Mouse (Mus musculus) liver, embryonic 14.5 days (tissue): ENCODE measurements around the gene Nup85. TPM values are rescaled to one million over a fixed set of nuclear protein-coding genes. Genes with fewer than 3 reads are reported as not detected.

ENCODE experiments used
- ATAC-seq: fragments of 200-750 bp; cut with Nextera tagmentation; 2 replicates; pipeline ENCODE4 v1.8.0; 2017; ENCODE audit warnings: moderate number of reproducible peaks, mild to moderate bottlenecking, moderate library complexity; ENCODE audit not compliant: insufficient read depth
- DNase-seq, 3 experiments: peaks; one replicate each; pipeline ENCODE4 v3.0.0-alpha.2; 2012 to 2013; ENCODE audit warnings: low read depth in 3 of 3, low spot score in 3 of 3
- H3K27ac ChIP-seq: fragments of 300-500 bp; sonication (generic); 2 replicates; pipeline ENCODE4 v1.5.1; 2014; ENCODE audit warnings: moderate library complexity, mild to moderate bottlenecking, control low read depth, inconsistent platforms
- H3K27me3 ChIP-seq: fragments of 300-500 bp; sonication (generic); 2 replicates; pipeline ENCODE4 v1.6.1; 2014; ENCODE audit warnings: mild to moderate bottlenecking, low read length, moderate library complexity; ENCODE audit not compliant: control insufficient read depth, insufficient read depth
- H3K36me3 ChIP-seq: fragments of 300-500 bp; sonication (generic); replicated peaks from 2 replicates; pipeline ENCODE4 v1.6.1; 2014; ENCODE audit warnings: low read depth; ENCODE audit not compliant: control insufficient read depth, insufficient read depth
- H3K4me1 ChIP-seq, 2 experiments: fragments of 200-500 bp in 1 of 2; fragments of 300-500 bp in 1 of 2; sonication (generic) in 1 of 2; replicated peaks; 2 replicates each; pipeline ENCODE4 v1.6.1; 2012 to 2014; ENCODE audit warnings: antibody characterized with exemption in 1 of 2, inconsistent platforms in 1 of 2, low read length in 1 of 2; ENCODE audit not compliant: control insufficient read depth in 2 of 2, insufficient read depth in 2 of 2
- H3K4me2 ChIP-seq: fragments of 300-500 bp; sonication (generic); 2 replicates; pipeline ENCODE4 v1.6.1; 2014; ENCODE audit warnings: low read depth, mild to moderate bottlenecking, control low read depth, moderate library complexity
- H3K4me3 ChIP-seq, 2 experiments: fragments of 200-500 bp in 1 of 2; fragments of 300-500 bp in 1 of 2; sonication (generic) in 1 of 2; 2 replicates each; pipeline ENCODE4 v1.5.1; 2012 to 2014; ENCODE audit warnings: low read depth in 2 of 2, low read length in 2 of 2, mild to moderate bottlenecking in 2 of 2, control low read depth in 1 of 2, inconsistent platforms in 1 of 2, moderate library complexity in 1 of 2; ENCODE audit not compliant: insufficient read depth in 1 of 2
- H3K9ac ChIP-seq: fragments of 300-500 bp; sonication (generic); replicated peaks from 2 replicates; pipeline ENCODE4 v1.6.1; 2014; ENCODE audit warnings: mild to moderate bottlenecking, control low read depth, moderate library complexity
- H3K9me3 ChIP-seq: fragments of 300-500 bp; sonication (generic); 2 replicates; pipeline ENCODE4 v1.6.1; 2016; ENCODE audit warnings: low read length, mixed read lengths; ENCODE audit not compliant: control insufficient read depth
- CTCF ChIP-seq: IDR thresholded peaks from 2 replicates; pipeline ENCODE4 v1.5.1; 2016; ENCODE audit warnings: antibody characterized with exemption, low read depth, control low read depth
- EP300 ChIP-seq: IDR thresholded peaks from 2 replicates; pipeline ENCODE4 v1.6.1; 2016; ENCODE audit warnings: antibody characterized with exemption, low read depth
- WGBS: fragments of 180-500 bp; shearing (Covaris S2); extraction: QIAGEN DNeasy Blood & Tissue Kit; methylation state at CpG from one replicate; pipeline ENCODE4 v1.1.7; 2014; ENCODE audit not compliant: insufficient replicate concordance; 5-methylcytosine and 5-hydroxymethylcytosine counted together
- polyA plus RNA-seq, 2 experiments: library from polyadenylated mRNA; depleted of rRNA in 1 of 2; stranded (reverse) in 1 of 2; unstranded in 1 of 2; fragments of >200 nt; fragmentation: Nextera tagmentation in 1 of 2; extraction: Ambion mirVana in 1 of 2; gene quantifications; 2 replicates each; pipeline versions ENCODE4 v1.2.1 to v1.2.3; 2012 to 2014

Gene Nup85
- polyA plus RNA-seq, 2 experiments: 109 to 118 TPM

DNA sequence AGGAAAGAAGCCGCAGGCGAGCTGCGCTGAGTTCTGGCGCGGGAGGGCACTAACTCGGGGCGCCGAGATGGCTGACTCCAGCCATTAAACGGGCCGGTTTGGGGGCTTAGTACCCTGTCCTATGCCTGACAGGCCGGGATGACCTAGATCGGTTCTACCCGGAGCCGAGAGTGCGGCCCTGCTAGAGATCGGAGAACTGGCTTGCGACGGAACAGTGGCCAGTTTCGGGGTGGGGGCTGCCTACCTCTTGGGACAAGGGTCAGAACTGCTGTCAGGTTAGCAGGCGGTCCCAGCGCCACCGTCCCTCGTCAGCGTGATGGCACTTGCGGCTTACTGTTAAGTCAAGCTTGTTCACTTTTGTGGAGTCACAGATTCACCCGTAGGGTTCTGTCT lies 40.1 kb downstream of the Nup85 start:
- Histone ChIP-seq H3K36me3 (peaks cover 31% of the 10 kb centered on the region), H3K27ac (no peak overlapping the region; the same call in 1 of the 2 replicates), H3K4me1 (peaks cover 12 to 17% of the 10 kb centered on the region in 2 experiments), H3K4me2 (peak overlapping the region; percentile 96), H3K9me3 (no peaks in the 10 kb centered on the region), H3K9ac (peak overlapping the region; percentile 89), H3K27me3 (no peaks in the 10 kb centered on the region), H3K4me3 (peak overlapping the region; percentile 86 to 96)
- 0% methylated on average over 26 of the region's 26 CpGs for WGBS
- no peak for TF ChIP-seq CTCF
- TF ChIP-seq EP300: no peak
- ATAC-seq: peak; percentile 5; the same call in 1 of the 2 replicates
- no peak for DNase-seq

DNA sequence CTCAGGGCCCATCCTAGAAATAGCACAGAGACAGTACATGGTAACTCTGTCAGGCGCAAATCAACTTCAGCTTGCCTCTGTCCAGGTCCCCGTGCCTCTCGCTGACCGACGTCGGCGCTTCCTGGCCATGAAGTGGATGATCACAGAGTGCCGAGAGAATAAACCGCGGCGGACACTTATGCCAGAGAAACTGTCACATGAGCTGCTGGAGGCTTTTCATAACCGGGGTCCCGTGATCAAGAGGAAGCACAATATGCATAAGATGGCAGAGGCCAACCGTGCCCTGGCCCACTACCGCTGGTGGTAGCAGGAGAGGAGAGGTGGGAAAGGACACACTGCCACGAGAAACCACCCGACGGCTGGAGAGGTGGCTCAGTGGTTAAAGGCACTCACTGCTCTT lies 42.5 kb downstream of the Nup85 start:
- peaks cover 36% of the 10 kb centered on the region for H3K36me3 ChIP-seq

DNA sequence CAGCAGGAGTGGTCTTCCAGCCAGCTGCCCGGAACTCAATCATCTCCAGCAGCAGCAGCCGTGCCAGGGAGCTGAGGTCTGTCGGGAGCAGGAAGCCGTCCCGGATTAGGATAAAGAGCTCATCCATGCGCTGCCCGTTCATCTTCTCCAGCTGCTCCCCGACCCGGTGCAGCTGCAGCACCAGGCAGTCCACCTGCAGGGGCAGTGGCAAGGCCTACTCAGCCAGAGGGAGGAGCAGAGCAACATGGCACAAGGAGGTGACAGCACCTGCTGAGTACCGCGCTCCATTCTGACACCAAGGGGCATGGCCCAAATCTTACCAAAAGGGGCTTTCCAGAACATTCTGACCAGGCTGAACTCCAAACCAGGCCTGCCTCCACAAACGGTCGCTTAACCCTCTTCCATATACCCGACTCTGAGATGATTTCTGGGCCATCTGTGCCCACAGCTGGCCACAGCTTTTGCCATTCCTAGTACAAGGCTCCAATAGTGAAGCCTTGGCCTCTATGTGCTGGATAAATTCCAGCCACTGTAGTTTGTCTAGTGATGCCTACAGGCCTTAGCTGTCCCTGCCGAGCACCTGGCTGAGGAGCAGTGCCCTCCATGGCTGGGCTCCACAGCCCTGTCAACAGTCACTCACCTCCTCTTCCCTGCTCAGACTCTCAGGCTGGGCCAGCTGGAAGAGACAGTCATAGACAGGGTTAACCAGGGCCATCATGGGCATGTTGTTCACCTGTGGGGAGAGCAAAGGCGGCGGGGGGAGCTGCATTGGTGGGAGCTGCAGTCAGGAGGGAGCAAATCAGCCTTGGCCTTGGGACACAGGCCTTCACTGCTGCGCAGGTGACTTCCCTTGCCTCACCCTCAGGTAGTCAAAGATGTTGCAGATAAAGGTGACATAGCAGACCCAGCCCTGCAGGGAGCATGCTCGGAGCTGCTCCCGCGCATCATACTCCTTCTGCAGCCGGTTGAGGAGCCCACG lies 44.5 kb downstream of the Nup85 start:
- Histone ChIP-seq H3K4me3 (no peak overlapping the region), H3K9ac (no peak overlapping the region), H3K9me3 (no peaks in the 10 kb centered on the region), H3K4me1 (peaks cover 8 to 17% of the 10 kb centered on the region in 2 experiments), H3K27ac (no peak overlapping the region), H3K36me3 (peaks cover 36% of the 10 kb centered on the region), H3K27me3 (no peaks in the 10 kb centered on the region), H3K4me2 (no peak overlapping the region)
- no peak for ATAC-seq
- no peak for DNase-seq
- 82% methylated on average over 23 of the region's 23 CpGs for WGBS
- TF ChIP-seq CTCF: no peak
- no peak for TF ChIP-seq EP300

More for the DNA sequence above, 42.5 kb downstream of the Nup85 start:
- no peak for DNase-seq
- no peak for TF ChIP-seq CTCF
- no peak for TF ChIP-seq EP300
- Histone ChIP-seq H3K9me3 (no peaks in the 10 kb centered on the region), H3K9ac (no peak overlapping the region), H3K27me3 (no peaks in the 10 kb centered on the region), H3K4me2 (no peak overlapping the region), H3K27ac (no peak overlapping the region), H3K4me1 (peaks cover 7 to 20% of the 10 kb centered on the region in 2 experiments; a peak in 3 of 4 replicates), H3K4me3 (no peak overlapping the region)
- no peak for ATAC-seq
- WGBS: 89% methylated on average over 18 of the region's 18 CpGs

DNA sequence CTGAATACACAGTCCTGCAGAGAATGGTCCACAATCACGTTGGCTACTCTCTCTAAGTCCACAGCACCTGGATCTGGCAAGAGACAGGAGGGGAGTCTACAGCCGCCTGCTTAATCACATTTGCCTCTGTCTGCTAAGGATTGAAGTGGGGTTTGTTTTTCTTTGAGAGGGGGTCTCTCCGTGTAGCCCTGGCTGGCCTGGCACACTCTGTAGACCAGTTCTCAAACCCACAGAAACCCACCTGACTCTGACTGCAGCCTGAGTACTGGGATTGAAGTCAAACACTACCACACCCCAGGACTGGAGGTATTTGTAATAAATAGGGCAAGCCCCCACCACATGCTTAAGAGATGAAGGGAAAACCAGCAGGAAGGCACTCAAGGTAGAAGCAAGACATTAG lies 45.3 kb downstream of the Nup85 start:
- 57% methylated on average over 3 of the region's 3 CpGs for WGBS
- H3K36me3 ChIP-seq: peaks cover 36% of the 10 kb centered on the region
- TF ChIP-seq EP300: no peak
- TF ChIP-seq CTCF: no peak

DNA sequence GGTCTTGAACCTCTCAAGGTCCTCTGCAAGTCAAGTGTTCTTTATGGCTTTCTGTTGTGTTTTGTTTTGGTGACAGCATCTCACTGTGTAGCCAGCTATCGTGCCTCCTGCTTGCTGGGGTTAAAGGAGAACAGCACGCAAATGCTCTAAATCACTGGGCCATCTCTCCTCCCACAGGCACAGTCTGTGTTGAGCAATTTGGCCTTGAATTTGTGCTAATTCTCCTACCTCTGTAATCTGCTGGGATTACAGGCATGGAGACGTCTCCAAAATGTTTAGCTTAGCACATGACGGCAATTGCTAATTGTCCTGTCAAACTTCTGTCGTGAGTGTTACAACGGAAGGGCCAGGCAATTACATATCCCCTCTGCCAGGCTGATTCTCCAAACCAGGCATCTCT lies 46.9 kb downstream of the Nup85 start:
- WGBS: 72% methylated on average over 6 of the region's 6 CpGs
- TF ChIP-seq CTCF (no peak), EP300 (no peak)
- no peaks in the 10 kb centered on the region for H3K27me3 ChIP-seq
- DNase-seq (no peak), ATAC-seq (no peak)
- peaks cover 31% of the 10 kb centered on the region for H3K36me3 ChIP-seq
- peaks cover 8 to 12% of the 10 kb centered on the region in 2 experiments for H3K4me1 ChIP-seq
- peak overlapping the region; percentile 90 for H3K4me2 ChIP-seq
- H3K9ac ChIP-seq: 0 out of 2 replicates have a peak overlapping the region, but pooled peaks have one; percentile 81
- H3K9me3 ChIP-seq: no peaks in the 10 kb centered on the region
- no peak overlapping the region for H3K27ac ChIP-seq
- H3K4me3 ChIP-seq: peak overlapping the region in 1 of 2 experiments; percentile 75; a peak in 2 of 4 replicates

More for the DNA sequence above, 45.3 kb downstream of the Nup85 start:
- no peak overlapping the region for H3K27ac ChIP-seq
- peaks cover 8 to 18% of the 10 kb centered on the region in 2 experiments for H3K4me1 ChIP-seq
- ATAC-seq (no peak), DNase-seq (no peak)
- no peak overlapping the region for H3K4me3 ChIP-seq
- H3K9me3 ChIP-seq: no peaks in the 10 kb centered on the region
- no peak overlapping the region for H3K9ac ChIP-seq
- no peaks in the 10 kb centered on the region for H3K27me3 ChIP-seq
- no peak overlapping the region for H3K4me2 ChIP-seq
